Mouse (Mus musculus) MEL (cell line): ENCODE data around the gene Fcrl5.

Experiments used
- CTCF ChIP-seq, 3 experiments: IDR thresholded peaks in 2 of 3; conservative IDR thresholded peaks in 1 of 3; 2 replicates each; pipeline ENCODE4 v1.5.1; 2011 to 2012; ENCODE audit warnings: low read length in 3 of 3, low read depth in 2 of 3, mild to moderate bottlenecking in 2 of 3, improper control_type of control experiment in 1 of 3, inconsistent platforms in 1 of 3, mixed read lengths in 1 of 3, moderate library complexity in 1 of 3; ENCODE audit not compliant: control insufficient read depth in 1 of 3, insufficient read depth in 1 of 3, poor library complexity in 1 of 3, severe bottlenecking in 1 of 3
- ELF1 ChIP-seq: IDR thresholded peaks from 2 replicates; pipeline ENCODE4 v1.6.1; 2014; ENCODE audit warnings: low read depth, mild to moderate bottlenecking, inconsistent platforms, low read length, improper control_type of control experiment, moderate library complexity
- GATA1 ChIP-seq: IDR thresholded peaks from 2 replicates; pipeline ENCODE4 v1.6.1; 2011; ENCODE audit warnings: low read depth, low read length, improper control_type of control experiment
- JUND ChIP-seq: IDR thresholded peaks from 2 replicates; pipeline ENCODE4 v1.6.1; 2011; ENCODE audit warnings: low read depth, mild to moderate bottlenecking, improper control_type of control experiment, low read length
- MAX ChIP-seq: IDR thresholded peaks from 2 replicates; pipeline ENCODE4 v1.6.1; 2011; ENCODE audit warnings: low read length, improper control_type of control experiment
- MYC ChIP-seq: IDR thresholded peaks from 2 replicates; pipeline ENCODE4 v1.6.1; 2011; ENCODE audit warnings: low read depth, mild to moderate bottlenecking, low read length, improper control_type of control experiment, moderate library complexity
- NELFE ChIP-seq: IDR thresholded peaks from 2 replicates; pipeline ENCODE4 v1.6.1; 2011; ENCODE audit warnings: low read depth, low read length, improper control_type of control experiment
- POLR2A ChIP-seq, 2 experiments: IDR thresholded peaks; 2 replicates each; pipeline ENCODE4 v1.6.1; 2011 to 2012; ENCODE audit warnings: low read length in 2 of 2, mild to moderate bottlenecking in 2 of 2, control low read depth in 1 of 2, improper control_type of control experiment in 1 of 2, low read depth in 1 of 2, moderate library complexity in 1 of 2; ENCODE audit not compliant: control insufficient read depth in 1 of 2, insufficient read depth in 1 of 2, poor library complexity in 1 of 2
- POLR2AphosphoS5 ChIP-seq: IDR thresholded peaks from 2 replicates; pipeline ENCODE4 v1.6.1; 2012; ENCODE audit warnings: low read depth, borderline replicate concordance, mild to moderate bottlenecking, inconsistent platforms, low read length, moderate library complexity, mixed read lengths
- TAL1 ChIP-seq: IDR thresholded peaks from 2 replicates; pipeline ENCODE4 v1.6.1; 2012; ENCODE audit warnings: mild to moderate bottlenecking, inconsistent platforms, low read length, moderate library complexity, mixed read lengths
- ZMIZ1 ChIP-seq: IDR thresholded peaks from 2 replicates; pipeline ENCODE4 v1.6.1; 2012; ENCODE audit warnings: low read depth, mild to moderate bottlenecking, inconsistent platforms, low read length, improper control_type of control experiment, moderate library complexity

DNA sequence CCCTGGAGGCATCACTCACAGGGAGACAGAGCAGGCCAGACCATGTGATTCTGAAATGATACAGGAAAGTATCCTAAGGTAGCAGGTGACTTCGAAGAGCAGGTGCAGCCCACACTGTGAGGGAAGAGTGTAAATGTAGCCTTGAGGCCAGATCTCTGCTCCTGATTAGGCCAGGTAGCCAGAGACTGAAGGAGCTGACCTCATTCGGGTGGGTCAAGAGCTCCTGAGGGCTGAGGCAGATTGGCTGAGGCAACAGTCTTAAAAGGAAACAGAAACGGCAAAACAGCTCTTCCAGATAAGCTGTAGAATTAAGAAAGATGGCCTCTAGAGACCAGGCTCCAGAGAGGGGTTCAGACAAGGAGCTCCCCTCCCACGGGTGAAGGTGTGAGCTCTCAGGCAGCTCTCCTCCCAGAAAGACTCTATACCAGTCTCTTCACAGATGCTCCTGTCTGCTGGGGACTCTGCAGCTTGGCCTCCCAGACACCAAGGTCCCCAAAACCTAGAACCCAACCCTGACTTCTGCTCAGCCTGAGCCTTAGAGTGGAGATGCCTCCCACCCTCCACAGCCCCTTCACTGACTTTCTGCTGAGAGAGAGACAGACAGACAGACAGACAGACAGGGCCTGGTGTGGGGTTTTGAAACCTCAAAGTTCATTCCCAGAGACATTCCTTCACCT lies 69.3 kb downstream of the Fcrl5 start:
- no peak for TF ChIP-seq CTCF (IDR thresholded peaks at IDR 0.05 in 2 of 3, conservative IDR thresholded peaks at IDR 0.05 in 1 of 3; ENCODE audit: control insufficient read depth in 1 of 3, insufficient read depth in 1 of 3, low read depth in 2 of 3, low read length in 3 of 3, poor library complexity in 1 of 3, severe bottlenecking in 1 of 3)
- TF ChIP-seq MYC, result no peak
- TF ChIP-seq MAX, result no peak
- TF ChIP-seq GATA1, result no peak
- no peak for TF ChIP-seq POLR2A (IDR thresholded peaks at IDR 0.05; ENCODE audit: control insufficient read depth in 1 of 2, insufficient read depth in 1 of 2, low read depth in 1 of 2, low read length in 2 of 2, poor library complexity in 1 of 2)
- no peak for TF ChIP-seq POLR2AphosphoS5
- TF ChIP-seq ZMIZ1, result no peak
- TF ChIP-seq NELFE, result no peak
- no peak for TF ChIP-seq JUND
- TF ChIP-seq TAL1, result no peak
- TF ChIP-seq ELF1, result no peak
